Mouse (Mus musculus): ENCODE measurements around the gene Fancc.

DNA sequence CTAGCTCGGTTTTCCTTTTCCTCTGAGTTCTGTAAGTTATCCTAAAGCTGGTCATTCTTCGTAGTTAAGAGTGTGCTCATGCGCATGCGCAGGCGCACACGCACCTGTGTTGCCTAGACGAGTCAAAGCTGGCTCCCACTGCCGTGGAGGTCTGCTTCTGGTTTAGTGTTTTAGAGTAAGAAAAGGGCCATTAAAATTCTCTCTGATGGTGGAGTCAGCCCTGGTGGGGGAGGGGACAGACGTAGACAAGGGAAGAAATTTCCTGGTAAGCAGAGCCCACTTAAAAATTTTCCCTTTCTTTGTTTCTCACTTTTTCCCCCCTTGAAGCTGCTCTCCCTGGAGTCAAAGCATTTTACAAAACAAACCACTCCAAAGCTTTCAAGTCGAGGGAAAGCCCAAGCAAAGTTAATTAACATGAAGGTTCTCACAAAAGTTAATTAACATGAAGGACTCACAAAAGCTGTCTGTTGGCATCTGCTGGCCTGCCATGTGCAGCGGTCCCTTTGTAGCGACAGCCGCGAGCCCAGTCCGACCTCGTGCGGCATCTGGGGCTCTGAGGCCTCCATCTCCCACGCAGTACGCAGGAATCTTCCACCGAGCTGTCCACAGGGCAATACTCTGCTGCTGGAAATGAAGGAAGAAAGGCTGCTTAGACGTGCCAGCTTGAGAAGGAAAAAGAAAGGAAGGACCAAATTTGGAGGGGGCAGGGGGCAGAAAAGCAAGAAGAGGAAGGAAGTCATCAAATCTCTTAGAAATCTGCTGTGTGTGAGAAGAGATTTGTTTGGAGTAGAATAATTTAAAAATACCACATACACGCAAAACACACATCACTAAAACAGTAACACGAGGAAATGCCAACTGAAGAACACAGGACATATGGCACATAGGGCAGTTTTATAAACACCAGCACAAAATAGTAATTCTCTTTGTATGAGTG lies at the start of gene Fancc:
- TF ChIP-seq CTCF (IDR thresholded peaks at IDR 0.05; ENCODE audit: low read depth) (no peak), EP300 (IDR thresholded peaks at IDR 0.05; ENCODE audit: low read depth) (no peak)
